Mouse (Mus musculus) liver, embryonic 16.5 days (tissue): ENCODE measurements at regions not wholly inside any gene's neighbourhood (a gene's known extent, or its start where the extent isn't known, plus 50 kb on each side); places are given as distances from the start of the nearest gene placed in this dataset.

Experiments used
- ATAC-seq: fragments of 200-750 bp; cut with Nextera tagmentation; 2 replicates; pipeline ENCODE4 v1.8.0; 2017; ENCODE audit warnings: low read depth, mild to moderate bottlenecking, moderate number of reproducible peaks, moderate library complexity
- H3K27ac ChIP-seq: fragments of 300-500 bp; sonication (generic); 2 replicates; pipeline ENCODE4 v1.5.1; 2014; ENCODE audit warnings: mild to moderate bottlenecking, low read length
- H3K27me3 ChIP-seq: fragments of 300-500 bp; sonication (generic); 2 replicates; pipeline ENCODE4 v1.6.1; 2014; ENCODE audit warnings: low read depth, low read length, mixed read lengths; ENCODE audit not compliant: control insufficient read depth, insufficient read depth
- H3K36me3 ChIP-seq: fragments of 300-500 bp; sonication (generic); 2 replicates; pipeline ENCODE4 v1.6.1; 2014; ENCODE audit warnings: mild to moderate bottlenecking; ENCODE audit not compliant: control insufficient read depth, insufficient read depth
- H3K4me1 ChIP-seq: fragments of 300-500 bp; sonication (generic); 2 replicates; pipeline ENCODE4 v1.6.1; 2014; ENCODE audit warnings: low read depth, low read length, mixed read lengths; ENCODE audit not compliant: control insufficient read depth
- H3K4me2 ChIP-seq: fragments of 300-500 bp; sonication (generic); 2 replicates; pipeline ENCODE4 v1.6.1; 2014; ENCODE audit warnings: low read depth, low read length, mixed read lengths
- H3K4me3 ChIP-seq: fragments of 300-500 bp; sonication (generic); 2 replicates; pipeline ENCODE4 v1.5.1; 2014; ENCODE audit warnings: low read depth, mild to moderate bottlenecking, low read length
- H3K9ac ChIP-seq: fragments of 300-500 bp; sonication (generic); 2 replicates; pipeline ENCODE4 v1.6.1; 2014; ENCODE audit warnings: low read depth, low read length
- H3K9me3 ChIP-seq: fragments of 300-500 bp; sonication (generic); replicated peaks from 2 replicates; pipeline ENCODE4 v1.6.1; 2016; ENCODE audit warnings: low read length; ENCODE audit not compliant: control insufficient read depth
- WGBS: fragments of 180-500 bp; shearing (Covaris S2); extraction: QIAGEN DNeasy Blood & Tissue Kit; methylation state at CpG from one replicate; pipeline ENCODE4 v1.1.7; 2014; ENCODE audit not compliant: insufficient replicate concordance; 5-methylcytosine and 5-hydroxymethylcytosine counted together

DNA sequence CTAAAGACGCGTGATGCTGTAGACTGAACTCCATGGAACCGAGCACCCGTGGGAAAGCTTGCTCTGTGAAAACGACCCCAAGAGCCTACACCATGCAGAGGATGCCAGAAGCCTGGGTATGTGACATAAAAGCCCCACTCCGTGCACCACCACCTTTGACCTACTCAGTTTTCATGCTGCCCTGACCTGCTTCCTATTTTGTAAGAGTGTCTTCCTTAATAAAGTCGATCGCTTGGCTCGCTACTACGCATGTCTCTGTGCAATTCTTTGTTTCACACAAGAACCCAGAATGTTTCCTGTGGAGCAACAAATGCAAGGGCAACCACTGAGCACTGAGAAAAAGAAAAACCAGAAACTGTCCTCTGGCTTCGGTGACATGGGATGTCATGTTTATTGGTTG is 60.5 kb downstream of the Sec61b start:
- no peaks in the 10 kb centered on the region for H3K27me3 ChIP-seq
- no peak overlapping the region for H3K4me2 ChIP-seq
- no peaks in the 10 kb centered on the region for H3K36me3 ChIP-seq
- H3K9ac ChIP-seq = no peak overlapping the region
- H3K4me3 ChIP-seq = no peak overlapping the region
- H3K4me1 ChIP-seq = no peaks in the 10 kb centered on the region
- 71% methylated on average over 11 of the region's 11 CpGs for WGBS
- no peak for ATAC-seq
- H3K27ac ChIP-seq = no peak overlapping the region
- no peaks in the 10 kb centered on the region for H3K9me3 ChIP-seq

DNA sequence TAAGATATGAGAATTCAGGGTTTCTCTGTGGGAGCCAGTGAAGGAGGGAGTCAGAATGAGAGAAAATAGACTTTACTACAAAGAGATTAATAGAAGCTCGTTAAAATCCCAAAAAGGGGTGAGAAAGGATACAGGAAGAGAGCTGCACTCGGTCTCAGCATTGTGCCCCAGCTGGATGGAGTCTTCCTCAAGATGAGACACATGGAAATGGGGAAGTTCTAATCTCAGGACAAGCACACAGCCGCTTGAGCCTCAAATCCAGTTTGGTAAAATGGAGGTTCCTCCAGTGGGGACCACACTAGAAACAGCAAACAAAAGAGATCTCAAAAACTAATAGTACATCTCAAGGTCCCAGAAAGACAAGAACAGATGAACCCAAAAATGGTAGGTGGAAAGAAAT is 93.2 kb downstream of the Sec61b start:
- Histone ChIP-seq H3K4me1 (no peaks in the 10 kb centered on the region), H3K9me3 (no peaks in the 10 kb centered on the region), H3K36me3 (no peaks in the 10 kb centered on the region), H3K27ac (no peak overlapping the region), H3K9ac (no peak overlapping the region), H3K4me3 (no peak overlapping the region), H3K27me3 (no peaks in the 10 kb centered on the region), H3K4me2 (no peak overlapping the region)
- WGBS = 25% methylated on average over 3 of the region's 3 CpGs
- ATAC-seq = no peak

DNA sequence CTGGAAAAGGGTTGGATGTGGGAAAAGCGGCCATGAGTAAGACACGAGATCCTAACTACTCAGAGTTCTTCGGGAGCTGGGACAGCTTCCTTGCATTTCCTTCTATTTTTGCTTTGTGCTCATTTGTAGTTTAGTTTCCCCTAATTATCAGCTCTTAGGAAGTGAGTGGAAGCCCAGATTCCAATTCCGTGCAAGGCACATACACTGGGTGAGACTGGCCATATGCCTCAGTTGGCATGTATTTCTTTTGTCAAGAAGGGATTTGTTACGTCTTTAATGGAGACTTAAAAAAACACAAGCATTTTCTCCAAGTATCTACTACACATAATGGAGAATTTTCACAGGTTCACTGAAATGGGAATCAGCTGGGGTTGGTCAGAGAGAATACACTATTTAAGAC is 96.4 kb downstream of the Sec61b start:
- Histone ChIP-seq H3K27me3 (no peaks in the 10 kb centered on the region), H3K27ac (no peak overlapping the region), H3K9ac (no peak overlapping the region), H3K4me3 (no peak overlapping the region), H3K4me2 (no peak overlapping the region), H3K36me3 (no peaks in the 10 kb centered on the region), H3K9me3 (no peaks in the 10 kb centered on the region), H3K4me1 (no peaks in the 10 kb centered on the region)
- no peak for ATAC-seq
- WGBS = 62% methylated on average over 5 of the region's 5 CpGs

DNA sequence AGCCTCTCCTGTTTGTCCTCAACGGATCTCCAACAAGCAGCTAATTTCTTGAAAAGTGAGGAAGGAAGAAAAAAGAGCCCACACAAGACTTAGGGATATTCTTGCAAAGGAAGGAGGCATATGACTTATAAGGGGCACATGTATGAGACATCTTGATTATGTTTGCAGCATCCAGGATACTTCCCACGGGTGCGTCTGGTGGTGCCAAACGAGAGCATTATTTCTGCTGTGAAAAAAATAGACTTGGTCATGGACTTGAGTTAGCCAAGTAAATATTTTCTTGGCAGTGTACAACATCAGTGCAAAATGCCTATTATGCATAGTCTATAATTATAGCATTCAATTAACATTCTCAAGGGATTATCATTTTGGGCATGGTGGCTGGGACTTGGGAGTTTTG is 101.6 kb downstream of the Sec61b start:
- Histone ChIP-seq H3K9me3 (no peaks in the 10 kb centered on the region), H3K36me3 (no peaks in the 10 kb centered on the region), H3K4me3 (no peak overlapping the region), H3K4me1 (no peaks in the 10 kb centered on the region), H3K27me3 (no peaks in the 10 kb centered on the region), H3K9ac (no peak overlapping the region), H3K27ac (no peak overlapping the region), H3K4me2 (no peak overlapping the region)
- 67% methylated on average over 4 of the region's 4 CpGs for WGBS
- ATAC-seq = no peak

DNA sequence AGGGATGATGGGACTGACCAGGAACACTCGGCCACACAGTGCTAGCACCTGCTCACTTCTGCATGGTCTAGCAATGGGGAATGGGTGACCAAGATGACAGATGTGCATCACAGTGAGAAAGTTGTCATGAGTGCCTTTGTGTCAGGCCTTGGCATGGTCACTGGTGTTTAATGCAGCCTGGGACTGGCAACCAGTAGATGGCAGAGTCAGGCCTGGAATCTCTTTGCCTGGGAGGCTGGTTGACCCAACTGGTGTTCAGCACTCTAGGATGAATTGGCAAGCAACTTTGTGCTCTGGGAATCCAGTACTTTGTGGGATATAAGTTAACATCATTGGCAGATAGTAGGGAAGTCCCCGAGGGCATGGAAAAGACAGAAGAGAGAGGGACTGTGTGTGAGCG is 103.0 kb downstream of the Sec61b start:
- no peak overlapping the region for H3K4me3 ChIP-seq
- H3K4me1 ChIP-seq = no peaks in the 10 kb centered on the region
- H3K9ac ChIP-seq = no peak overlapping the region
- no peaks in the 10 kb centered on the region for H3K9me3 ChIP-seq
- no peaks in the 10 kb centered on the region for H3K27me3 ChIP-seq
- ATAC-seq = no peak
- no peaks in the 10 kb centered on the region for H3K36me3 ChIP-seq
- no peak overlapping the region for H3K27ac ChIP-seq
- no peak overlapping the region for H3K4me2 ChIP-seq
- WGBS = 57% methylated on average over 3 of the region's 3 CpGs

DNA sequence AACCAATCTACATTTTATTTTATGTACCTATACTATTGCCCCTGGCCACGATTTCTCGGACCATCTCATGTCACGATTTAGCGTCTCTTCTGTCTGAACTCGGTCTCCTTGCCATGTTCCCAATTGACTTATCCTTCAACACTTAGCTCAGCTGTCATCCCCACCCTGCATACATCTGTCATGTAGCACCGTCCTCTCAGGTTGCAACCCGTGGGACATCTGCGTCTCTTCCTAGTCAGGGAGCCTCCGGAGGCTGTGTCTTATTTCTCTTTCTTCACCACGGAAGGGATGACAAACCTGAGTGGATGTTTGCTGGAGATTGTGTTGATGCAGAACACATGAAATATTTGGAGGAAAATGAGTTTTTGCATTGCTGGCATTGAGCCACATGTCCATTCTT is 104.2 kb downstream of the Sec61b start:
- no peak overlapping the region for H3K9ac ChIP-seq
- H3K4me1 ChIP-seq = no peaks in the 10 kb centered on the region
- H3K36me3 ChIP-seq = no peaks in the 10 kb centered on the region
- 78% methylated on average over 10 of the region's 10 CpGs for WGBS
- no peaks in the 10 kb centered on the region for H3K9me3 ChIP-seq
- no peak overlapping the region for H3K4me2 ChIP-seq
- H3K4me3 ChIP-seq = no peak overlapping the region
- no peaks in the 10 kb centered on the region for H3K27me3 ChIP-seq
- ATAC-seq = no peak
- H3K27ac ChIP-seq = no peak overlapping the region

DNA sequence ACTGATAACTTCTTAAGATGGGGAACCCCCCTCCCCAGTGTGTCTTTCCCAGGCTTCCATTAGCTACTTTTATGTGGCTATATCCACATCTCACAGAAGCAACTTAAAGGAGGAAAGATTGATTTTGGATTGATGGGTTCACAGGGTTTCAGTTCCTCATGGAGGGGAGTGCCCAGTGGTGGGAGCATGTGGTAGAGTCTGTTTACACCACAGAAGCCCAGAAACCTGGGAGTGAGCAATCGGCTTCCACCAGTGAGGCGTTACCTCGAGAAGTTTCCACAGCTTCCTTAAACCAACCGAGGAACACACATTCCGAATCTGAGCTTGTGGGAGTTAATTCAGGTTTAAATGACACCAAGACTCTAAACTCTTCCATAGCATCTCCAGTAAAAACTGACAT is 106.1 kb downstream of the Sec61b start:
- no peak overlapping the region for H3K4me3 ChIP-seq
- WGBS = 69% methylated on average over 5 of the region's 5 CpGs
- no peak overlapping the region for H3K4me2 ChIP-seq
- no peaks in the 10 kb centered on the region for H3K9me3 ChIP-seq
- ATAC-seq = no peak
- H3K9ac ChIP-seq = no peak overlapping the region
- no peak overlapping the region for H3K27ac ChIP-seq
- H3K4me1 ChIP-seq = no peaks in the 10 kb centered on the region
- no peaks in the 10 kb centered on the region for H3K27me3 ChIP-seq
- no peaks in the 10 kb centered on the region for H3K36me3 ChIP-seq

DNA sequence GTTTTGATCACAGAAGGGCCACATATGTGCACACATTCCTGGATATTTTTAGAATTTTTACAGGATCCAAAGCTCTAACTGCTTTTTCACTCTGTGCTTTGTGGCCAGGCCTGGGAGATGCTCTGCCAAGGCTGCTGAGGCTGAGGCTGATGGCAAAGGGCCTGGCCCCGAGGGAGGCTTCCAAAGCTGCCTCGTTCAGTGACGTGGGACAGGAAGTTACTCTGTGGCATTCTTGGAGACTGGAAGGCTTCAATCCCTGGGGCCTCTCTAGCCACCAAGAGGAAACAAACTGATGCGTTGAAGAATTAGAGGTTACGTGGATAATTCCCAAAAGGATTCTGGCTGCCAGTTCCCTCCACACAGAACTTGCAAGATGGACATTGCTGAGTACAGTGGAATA is 112.8 kb downstream of the Sec61b start:
- H3K4me3 ChIP-seq = no peak overlapping the region
- 33% methylated on average over 5 of the region's 5 CpGs for WGBS

DNA sequence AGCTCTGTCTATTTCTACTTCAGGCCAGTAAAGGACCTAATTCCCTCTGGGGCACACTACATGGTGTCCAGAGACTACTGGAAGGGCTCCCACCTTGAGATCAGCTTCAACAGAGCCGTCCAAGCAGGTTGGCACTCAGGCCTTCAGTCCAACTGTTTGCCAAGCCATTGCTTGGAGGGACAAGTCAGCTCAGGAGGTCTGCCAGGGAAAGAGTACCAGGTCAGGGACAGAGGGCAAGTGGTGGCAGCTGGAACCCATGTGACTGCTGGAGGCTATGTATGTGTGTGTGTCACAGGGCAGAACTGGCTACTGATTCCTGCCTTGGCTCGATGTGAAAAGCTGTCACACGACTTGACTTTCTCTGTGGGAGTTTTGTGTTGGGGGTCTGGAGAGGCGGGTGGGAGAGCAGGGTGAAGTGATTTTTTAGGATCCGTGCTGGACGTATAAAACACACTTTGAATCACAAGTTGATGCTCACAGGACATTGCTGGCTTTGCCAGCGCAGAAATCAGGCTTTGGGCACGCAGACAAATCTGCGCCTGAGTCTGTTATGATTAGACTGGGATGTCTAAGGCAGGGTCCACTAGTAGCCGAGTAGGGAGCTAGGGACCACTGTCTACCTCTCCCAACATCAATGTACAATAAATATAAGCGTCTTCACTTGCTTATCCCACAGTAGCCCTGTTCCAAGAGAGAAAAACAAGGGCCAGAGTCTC is 118.0 kb downstream of the Sec61b start:
- Histone ChIP-seq H3K9ac (no peak overlapping the region), H3K4me1 (no peaks in the 10 kb centered on the region), H3K27ac (no peak overlapping the region), H3K9me3 (no peaks in the 10 kb centered on the region), H3K27me3 (no peaks in the 10 kb centered on the region), H3K4me3 (no peak overlapping the region), H3K4me2 (no peak overlapping the region), H3K36me3 (no peaks in the 10 kb centered on the region)
- 63% methylated on average over 11 of the region's 11 CpGs for WGBS
- ATAC-seq = no peak

More for the DNA sequence above, 112.8 kb downstream of the Sec61b start:
- Histone ChIP-seq H3K4me1 (no peaks in the 10 kb centered on the region), H3K9me3 (no peaks in the 10 kb centered on the region), H3K4me2 (no peak overlapping the region), H3K27ac (no peak overlapping the region), H3K27me3 (no peaks in the 10 kb centered on the region), H3K9ac (no peak overlapping the region), H3K36me3 (no peaks in the 10 kb centered on the region)
- no peak for ATAC-seq
